ENCODE assay signal across 17 mouse cellular contexts in genomic region chr6:143084314-143085025, GRCm38 (mm10). TPM values are rescaled to one million over a fixed set of nuclear protein-coding genes. Genes with fewer than 3 reads are reported as not detected.
A peak's percentile ranks its signal among the peaks of the same experiment; 100 is the strongest.
DNase-seq lines count a peak whose midpoint lies in the region; ATAC-seq lines count a peak whose summit lies in the region.
"Had no signal": no experiment of that assay in that cellular context is flagged by ENCODE, and none has a peak within 500 bp of the region (broad histone marks: within the 10 kb centered on the region; RNA-seq: fewer than 3 reads in every experiment).

No protein-coding gene starts in this region.

- H3K27ac ChIP-seq in kidney, embryonic 15.5 days = no peak overlapping the region
- H3K27ac ChIP-seq: embryonic facial prominence, embryonic 10.5 days; forebrain, embryonic 13.5 days; heart, embryonic 15.5 days; macrophage; midbrain, embryonic 15.5 days had no signal

- no peak overlapping the region for H3K9ac ChIP-seq in kidney, embryonic 15.5 days
- H3K9ac ChIP-seq: forebrain, embryonic 13.5 days; heart, embryonic 15.5 days; midbrain, embryonic 15.5 days had no signal

- H3K4me3 ChIP-seq in kidney, embryonic 15.5 days (replicated peaks) = no peak overlapping the region
- H3K4me3 ChIP-seq: embryonic facial prominence, embryonic 10.5 days; forebrain, embryonic 13.5 days; heart, embryonic 15.5 days; midbrain, embryonic 15.5 days had no signal

- ATAC-seq in megakaryocyte-erythroid progenitor cell, adult 5-6 weeks (replicated peaks; ENCODE audit: low FRiP score, low TSS enrichment, poor library complexity, severe bottlenecking) = no peak
- ATAC-seq in kidney, embryonic 15.5 days (replicated peaks; ENCODE audit: low FRiP score) = no peak
- ATAC-seq: forebrain, embryonic 13.5 days; midbrain, embryonic 15.5 days; Patski had no signal

- peaks cover 75% of the 10 kb centered on the region for H3K36me3 ChIP-seq in kidney, embryonic 15.5 days

- no peak overlapping the region for H3K4me2 ChIP-seq in kidney, embryonic 15.5 days
- H3K4me2 ChIP-seq: forebrain, embryonic 13.5 days; heart, embryonic 15.5 days; midbrain, embryonic 15.5 days had no signal

- H3K27me3 ChIP-seq in kidney, embryonic 15.5 days = no peaks in the 10 kb centered on the region
- H3K27me3 ChIP-seq: forebrain, embryonic 13.5 days; heart, embryonic 15.5 days; midbrain, embryonic 15.5 days; Patski had no signal

- DNase-seq in adrenal gland, adult 2 months = peak; percentile 15
- DNase-seq in adrenal gland, postnatal 4 days (ENCODE audit: low spot score in 2 of 2) = no peak
- DNase-seq in 3134 (ENCODE audit: extremely low read depth, insufficient read length, low spot score) = peak; percentile 46
- DNase-seq in brain, adult 2 months (ENCODE audit: low read depth, low spot score) = peak; percentile 59
- peak; percentile 28 to 30 for DNase-seq in cerebellum, postnatal 36 days
- no peak for DNase-seq in retina, postnatal 1 day
- DNase-seq: layer of hippocampus, postnatal 36 days; lung, adult 18-20 months; thymus, adult 18-20 months had no signal

- H3K4me1 ChIP-seq in kidney, embryonic 15.5 days = no peaks in the 10 kb centered on the region
- H3K4me1 ChIP-seq: embryonic facial prominence, embryonic 10.5 days; forebrain, embryonic 13.5 days; heart, embryonic 15.5 days; midbrain, embryonic 15.5 days had no signal

- 87% methylated on average over 2 of the region's 2 CpGs for WGBS in kidney, embryonic 15.5 days

- no peaks in the 10 kb centered on the region for H3K9me3 ChIP-seq in kidney, embryonic 15.5 days (replicated peaks)
- H3K9me3 ChIP-seq: embryonic facial prominence, embryonic 10.5 days; forebrain, embryonic 13.5 days; heart, embryonic 15.5 days; midbrain, embryonic 15.5 days had no signal

RNA-seq across cellular contexts. Expression of gene C2cd5, which starts 15.5 kb away (rescaled TPM):
- 10 to 100 TPM; 12.3 to 19.8 TPM for total RNA-seq in adrenal gland, adult 2 months (2021)
- 5.3 and 5.9 TPM in 2 replicates for polyA plus RNA-seq in adrenal gland, adult 2 months (2012; rRNA removed)
- 10 to 100 TPM; 33.6 to 37.2 TPM for total RNA-seq in adrenal gland, postnatal 4 days (2021)
- total RNA-seq in megakaryocyte-erythroid progenitor cell, adult 5-6 weeks (2014; fragmentation: Nextera tagmentation) = 57.8 and 81.5 TPM in 2 replicates
- 24.6 TPM in 2 replicates for total RNA-seq in megakaryocyte-erythroid progenitor cell, adult 5-6 weeks (2017)
- 31.5 and 34.3 TPM in 2 replicates for polyA plus RNA-seq in kidney, embryonic 15.5 days (2015; fragmentation: Nextera tagmentation; extraction: Ambion mirVana)

Comparison
In these comparisons a context has a peak if more than half of its experiments do, and no peak if none do; other contexts are left out.
1. DNase-seq: peak in adrenal gland, adult 2 months (single experiment), 3134 (single experiment), brain, adult 2 months (single experiment) and cerebellum, postnatal 36 days (2 of 2); none in adrenal gland, postnatal 4 days (0 of 2) and retina, postnatal 1 day (single experiment).